Mouse (Mus musculus) liver, adult 2 months (tissue): Measurements from ENCODE around the gene Chga.

ENCODE experiments used
- CTCF ChIP-seq: fragments of 200-500 bp; IDR thresholded peaks from 2 replicates; pipeline ENCODE4 v1.5.1; 2011; ENCODE audit warnings: low read depth, low read length, control low read depth
- POLR2A ChIP-seq: fragments of 200-500 bp; IDR thresholded peaks from 2 replicates; pipeline ENCODE4 v1.6.1; 2011; ENCODE audit warnings: low read length, control low read depth; ENCODE audit not compliant: insufficient read depth; ENCODE audit errors: extremely low read depth

- TF ChIP-seq CTCF (no peak), POLR2A (no peak)
Observed at GRCm38 (mm10) chr12:102521777-102522319, 32.9 kb upstream of the Chga start.
